Mouse (Mus musculus) spleen, postnatal 14 days (tissue): Measurements from ENCODE around the gene Wrap73.

ENCODE experiments used
- DNase-seq, 2 experiments: peaks; one replicate each; pipeline ENCODE4 v3.0.0; 2021 to 2022; ENCODE audit warnings: low spot score in 2 of 2

The Wrap73 gene

GRCm38 (mm10) chr4:154181001-154181400 is 38.8 kb downstream of the Wrap73 start:
- no peak for DNase-seq

- no peak for DNase-seq
Measured at GRCm38 (mm10) chr4:154183566-154183965, 41.4 kb downstream of the Wrap73 start.

- DNase-seq, result no peak
Measured at GRCm38 (mm10) chr4:154185001-154185400, 42.8 kb downstream of the Wrap73 start.

GRCm38 (mm10) chr4:154186002-154186537 is 43.9 kb downstream of the Wrap73 start:
- no peak for DNase-seq

- DNase-seq, result no peak
Measured at GRCm38 (mm10) chr4:154188948-154189347, 46.8 kb downstream of the Wrap73 start.

- DNase-seq, result no peak
Measured at GRCm38 (mm10) chr4:154197961-154198360, 55.8 kb downstream of the Wrap73 start.

GRCm38 (mm10) chr4:154198377-154198961 is 56.3 kb downstream of the Wrap73 start:
- no peak for DNase-seq

- no peak for DNase-seq
Measured at GRCm38 (mm10) chr4:154201511-154201910, 59.3 kb downstream of the Wrap73 start.

- no peak for DNase-seq
Measured at GRCm38 (mm10) chr4:154204532-154204931, 62.4 kb downstream of the Wrap73 start.

- no peak for DNase-seq
Measured at GRCm38 (mm10) chr4:154205392-154205791, 63.2 kb downstream of the Wrap73 start.

GRCm38 (mm10) chr4:154207261-154207660 is 65.1 kb downstream of the Wrap73 start:
- peak; percentile 16 to 38 for DNase-seq

- DNase-seq, result no peak
Measured at GRCm38 (mm10) chr4:154209054-154209453, 66.9 kb downstream of the Wrap73 start.

GRCm38 (mm10) chr4:154209825-154210224 is 67.7 kb downstream of the Wrap73 start:
- DNase-seq, result no peak

- no peak for DNase-seq
Measured at GRCm38 (mm10) chr4:154211459-154211858, 69.3 kb downstream of the Wrap73 start.

GRCm38 (mm10) chr4:154213586-154213985 is 71.4 kb downstream of the Wrap73 start:
- no peak for DNase-seq

GRCm38 (mm10) chr4:154214075-154214474 is 71.9 kb downstream of the Wrap73 start:
- no peak for DNase-seq
